Mouse (Mus musculus) left cerebral cortex, adult 11 months (tissue): Measurements from ENCODE around the gene Ggt1.

Experiments used
- DNase-seq: peaks from one replicate; pipeline ENCODE4 v3.0.0; 2022; ENCODE audit warnings: low spot score

Ggt1 gene

GRCm38 (mm10) chr10:75633576-75634139, 72.3 kb downstream of the Ggt1 start:
- no peak for DNase-seq

GRCm38 (mm10) chr10:75634610-75635009, 73.2 kb downstream of the Ggt1 start:
- no peak for DNase-seq

DNA sequence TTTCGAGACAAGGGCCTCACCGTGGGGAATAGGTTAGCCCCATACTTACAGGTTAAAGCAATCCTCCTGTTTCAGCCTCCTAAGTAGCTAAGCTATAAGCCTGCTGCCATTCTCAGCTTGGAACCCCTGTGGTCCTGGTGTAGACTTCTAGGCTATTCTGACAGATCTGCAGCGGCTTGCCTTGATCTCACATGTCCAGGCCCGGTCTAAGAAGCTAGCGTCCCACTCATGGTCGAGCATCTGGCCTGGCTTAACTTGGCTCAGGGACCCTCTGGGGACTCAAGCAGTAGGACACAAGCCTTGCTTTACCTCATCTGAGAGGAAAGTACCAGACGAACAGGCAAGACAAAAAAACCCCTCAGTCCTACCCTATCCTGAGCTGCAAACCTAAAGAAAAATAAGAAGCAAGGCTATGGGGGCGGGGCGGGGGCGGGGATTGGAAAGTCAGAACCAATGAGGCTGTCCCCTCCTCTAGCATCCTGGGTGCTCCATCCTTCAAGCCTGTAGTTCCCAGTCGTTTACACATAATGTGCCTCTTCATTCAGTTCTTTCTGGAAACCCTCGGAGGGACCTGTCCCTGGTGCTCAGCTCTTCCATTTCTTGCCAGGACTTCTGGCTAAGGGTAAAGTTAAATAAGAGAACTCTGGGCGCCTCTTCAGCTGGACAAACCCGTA, 73.8 kb downstream of the Ggt1 start:
- no peak for DNase-seq

DNA sequence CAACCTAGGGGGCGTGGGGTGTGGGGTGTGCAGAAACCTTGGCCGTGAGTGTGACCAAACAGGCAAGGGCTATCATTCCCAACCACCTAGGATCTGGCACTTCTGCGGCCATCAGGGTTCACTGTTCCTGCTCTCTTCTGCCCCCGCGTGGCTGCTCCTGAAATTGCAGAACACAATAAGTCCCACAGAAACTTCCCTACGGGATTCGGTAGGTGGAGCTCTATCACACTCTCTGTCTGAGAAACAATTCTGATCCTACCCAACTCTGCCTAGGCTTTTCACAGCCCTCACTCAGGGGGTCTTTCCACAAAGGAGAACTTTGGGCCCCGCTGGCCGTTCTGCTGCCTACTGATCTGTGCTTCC, 74.3 kb downstream of the Ggt1 start:
- peak; percentile 66 for DNase-seq
